Mouse (Mus musculus): ENCODE results near the gene Rnf169.

- no peak for TF ChIP-seq CTCF (IDR thresholded peaks at IDR 0.05; ENCODE audit: control insufficient read depth, insufficient read depth, insufficient replicate concordance, low read depth, low read length)
- no peak for TF ChIP-seq POLR2A (IDR thresholded peaks at IDR 0.05; ENCODE audit: control insufficient read depth, low read depth, low read length)
Measured at GRCm38 (mm10) chr7:99894478-99894877, 85.8 kb downstream of the Rnf169 start.
